Mouse (Mus musculus) liver, postnatal 0 days (tissue): ENCODE results near the gene Acpp. TPM values are rescaled to one million over a fixed set of nuclear protein-coding genes. Genes with fewer than 3 reads are reported as not detected.

Experiments
- ATAC-seq: fragments of 200-750 bp; cut with Nextera tagmentation; 2 replicates; pipeline ENCODE4 v1.8.0; 2017; ENCODE audit warnings: mild to moderate bottlenecking, moderate library complexity
- DNase-seq: peaks from one replicate; pipeline ENCODE4 v3.0.0-alpha.2; 2016
- H3K27ac ChIP-seq: fragments of 300-500 bp; sonication (generic); 2 replicates; pipeline ENCODE4 v1.5.1; 2014; ENCODE audit warnings: antibody characterized with exemption, moderate library complexity, mild to moderate bottlenecking, low read depth
- H3K27me3 ChIP-seq: fragments of 300-500 bp; sonication (generic); 2 replicates; pipeline ENCODE4 v1.6.1; 2014; ENCODE audit warnings: low read length, control low read depth, mixed read lengths; ENCODE audit not compliant: insufficient read depth
- H3K36me3 ChIP-seq: fragments of 300-500 bp; sonication (generic); replicated peaks from 2 replicates; pipeline ENCODE4 v1.6.1; 2014; ENCODE audit warnings: mild to moderate bottlenecking, control low read depth, low read length, moderate library complexity, mixed read lengths; ENCODE audit not compliant: insufficient read depth
- H3K4me1 ChIP-seq: fragments of 300-500 bp; sonication (generic); 2 replicates; pipeline ENCODE4 v1.6.1; 2014; ENCODE audit warnings: antibody characterized with exemption, mild to moderate bottlenecking, control low read depth; ENCODE audit not compliant: insufficient read depth
- H3K4me2 ChIP-seq: fragments of 300-500 bp; sonication (generic); 2 replicates; pipeline ENCODE4 v1.6.1; 2014; ENCODE audit warnings: low read depth, mild to moderate bottlenecking, low read length, moderate library complexity, mixed read lengths
- H3K4me3 ChIP-seq: fragments of 300-500 bp; sonication (generic); 2 replicates; pipeline ENCODE4 v1.5.1; 2014; ENCODE audit warnings: low read depth, low read length
- H3K9ac ChIP-seq: fragments of 300-500 bp; sonication (generic); replicated peaks from 2 replicates; pipeline ENCODE4 v1.6.1; 2014; ENCODE audit warnings: mild to moderate bottlenecking, moderate library complexity
- H3K9me3 ChIP-seq: fragments of 300-500 bp; sonication (generic); 2 replicates; pipeline ENCODE4 v1.6.1; 2016; ENCODE audit warnings: mild to moderate bottlenecking, control low read depth, low read length, mixed read lengths
- CTCF ChIP-seq: sonication (generic); IDR thresholded peaks from 2 replicates; pipeline ENCODE4 v1.5.1; 2016; ENCODE audit warnings: antibody characterized with exemption, low read depth
- EP300 ChIP-seq: IDR thresholded peaks from 2 replicates; pipeline ENCODE4 v1.6.1; 2016; ENCODE audit warnings: antibody characterized with exemption, low read depth, mild to moderate bottlenecking
- WGBS: fragments of 180-500 bp; shearing (Covaris S2); extraction: QIAGEN DNeasy Blood & Tissue Kit; methylation state at CpG from one replicate; pipeline ENCODE4 v1.1.7; 2014; ENCODE audit not compliant: insufficient replicate concordance; 5-methylcytosine and 5-hydroxymethylcytosine counted together
- polyA plus RNA-seq: library from polyadenylated mRNA; unstranded; fragments of >200 nt; fragmentation: Nextera tagmentation; extraction: Ambion mirVana; gene quantifications from 2 replicates; pipeline ENCODE4 v1.2.1, GENCODE M21; 2015

Acpp gene
- polyA plus RNA-seq, 1 experiment from 2014 or later: 0.79 TPM

DNA sequence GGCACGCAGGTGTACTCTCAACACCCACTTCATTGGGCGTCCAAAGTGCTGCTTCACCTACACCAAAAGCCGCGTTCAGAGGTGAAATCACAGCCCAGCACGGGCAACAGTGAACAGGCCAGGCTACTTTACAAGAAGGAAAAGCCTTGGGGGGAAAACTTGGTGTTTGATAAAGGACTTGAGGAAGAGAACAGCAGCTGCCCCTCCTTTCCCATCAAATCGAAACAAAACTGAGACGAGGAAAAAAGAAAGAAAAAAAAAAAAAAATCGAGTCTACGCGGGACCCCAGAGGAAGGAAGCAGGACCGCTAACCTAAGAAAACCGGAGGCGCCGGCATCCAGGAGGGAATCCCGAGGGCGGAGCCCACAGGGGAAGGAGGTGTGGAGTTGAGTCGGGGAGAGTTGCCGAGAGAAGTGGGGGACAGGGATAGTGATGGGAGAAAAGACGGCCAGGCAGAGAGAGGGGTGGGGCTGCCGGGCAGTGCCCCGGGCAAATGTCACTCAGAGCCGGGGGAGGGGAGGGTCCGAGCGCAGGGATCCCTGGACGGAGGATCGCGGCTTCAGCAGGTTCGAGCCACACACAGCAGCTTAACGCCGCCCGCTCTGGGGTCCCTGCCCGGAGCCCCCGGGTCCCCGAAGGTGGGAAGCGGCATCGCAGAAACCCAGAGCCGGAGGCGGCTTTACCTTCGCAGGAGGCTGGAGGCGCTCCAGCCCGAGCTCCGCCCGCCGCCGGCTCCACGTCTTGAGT lies 75.4 kb downstream of the Acpp start:
- Histone ChIP-seq H3K4me1 (peaks cover 20% of the 10 kb centered on the region), H3K4me2 (peak overlapping the region; percentile 89), H3K9ac (peak overlapping the region; percentile 96), H3K9me3 (no peaks in the 10 kb centered on the region), H3K4me3 (peak overlapping the region; percentile 99), H3K27me3 (no peaks in the 10 kb centered on the region), H3K27ac (peak overlapping the region; percentile 90), H3K36me3 (no peaks in the 10 kb centered on the region)
- TF ChIP-seq EP300: no peak
- WGBS: under 1% methylated on average over 44 of the region's 46 CpGs
- DNase-seq (peak; percentile 67), ATAC-seq (peak; percentile 44)

DNA sequence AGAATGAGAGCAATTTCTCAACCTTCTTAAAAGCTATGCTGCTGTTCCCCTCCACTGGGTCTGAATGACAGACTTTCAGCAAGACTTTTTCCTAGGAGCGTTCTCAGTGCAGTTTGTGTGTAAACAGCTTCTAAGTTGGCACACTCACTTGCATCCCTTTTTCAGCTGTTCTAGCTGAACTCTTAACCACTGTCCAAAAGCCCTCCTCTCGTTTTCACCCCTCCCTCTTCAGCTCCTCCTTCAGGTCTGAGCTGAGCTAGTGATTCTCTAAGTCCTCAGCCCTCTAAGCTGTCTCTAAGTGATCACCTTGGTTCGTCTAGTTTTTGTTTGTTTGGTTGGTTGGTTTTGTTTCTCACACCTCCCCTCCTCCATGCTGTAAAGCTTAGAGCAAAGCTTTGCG lies 77.2 kb downstream of the Acpp start:
- Histone ChIP-seq H3K27ac (no peak overlapping the region), H3K9ac (peak overlapping the region; percentile 12; the same call in 1 of the 2 replicates), H3K4me1 (peaks cover 28% of the 10 kb centered on the region), H3K9me3 (no peaks in the 10 kb centered on the region), H3K4me2 (no peak overlapping the region), H3K36me3 (no peaks in the 10 kb centered on the region), H3K4me3 (no peak overlapping the region), H3K27me3 (no peaks in the 10 kb centered on the region)
- no peak for DNase-seq
- WGBS: 50% methylated on average over 4 of the region's 4 CpGs
- no peak for ATAC-seq
- TF ChIP-seq CTCF (no peak), EP300 (no peak)

DNA sequence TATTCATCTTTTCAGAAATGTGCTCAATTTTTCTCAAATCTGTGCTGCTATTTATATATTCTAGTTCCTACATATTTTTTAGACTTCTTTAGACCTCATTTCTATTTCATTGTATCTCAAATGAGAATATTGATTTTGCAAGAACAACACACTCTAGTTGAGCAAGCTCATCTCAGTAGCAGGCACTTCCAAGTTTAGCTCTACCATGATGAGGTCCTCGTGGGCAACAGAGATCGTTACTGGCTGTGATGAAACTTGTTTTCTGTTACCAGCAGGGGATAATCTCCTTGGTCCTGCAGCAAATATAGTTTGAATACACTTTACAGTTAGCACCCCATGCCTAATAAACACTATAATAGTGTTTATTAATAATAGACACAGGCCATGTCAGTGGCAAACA lies 81.5 kb downstream of the Acpp start:
- no peak overlapping the region for H3K9ac ChIP-seq
- no peaks in the 10 kb centered on the region for H3K9me3 ChIP-seq
- H3K36me3 ChIP-seq: no peaks in the 10 kb centered on the region; the same call in 1 of the 2 replicates
- no peak for DNase-seq
- H3K4me3 ChIP-seq: no peak overlapping the region
- H3K4me1 ChIP-seq: peaks cover 24% of the 10 kb centered on the region
- peak; percentile 80 for ATAC-seq
- no peak overlapping the region for H3K4me2 ChIP-seq
- 32% methylated on average over 2 of the region's 2 CpGs for WGBS
- H3K27ac ChIP-seq: peak overlapping the region; percentile 44; the same call in 1 of the 2 replicates
- no peak for TF ChIP-seq CTCF
- TF ChIP-seq EP300: no peak
- no peaks in the 10 kb centered on the region for H3K27me3 ChIP-seq

DNA sequence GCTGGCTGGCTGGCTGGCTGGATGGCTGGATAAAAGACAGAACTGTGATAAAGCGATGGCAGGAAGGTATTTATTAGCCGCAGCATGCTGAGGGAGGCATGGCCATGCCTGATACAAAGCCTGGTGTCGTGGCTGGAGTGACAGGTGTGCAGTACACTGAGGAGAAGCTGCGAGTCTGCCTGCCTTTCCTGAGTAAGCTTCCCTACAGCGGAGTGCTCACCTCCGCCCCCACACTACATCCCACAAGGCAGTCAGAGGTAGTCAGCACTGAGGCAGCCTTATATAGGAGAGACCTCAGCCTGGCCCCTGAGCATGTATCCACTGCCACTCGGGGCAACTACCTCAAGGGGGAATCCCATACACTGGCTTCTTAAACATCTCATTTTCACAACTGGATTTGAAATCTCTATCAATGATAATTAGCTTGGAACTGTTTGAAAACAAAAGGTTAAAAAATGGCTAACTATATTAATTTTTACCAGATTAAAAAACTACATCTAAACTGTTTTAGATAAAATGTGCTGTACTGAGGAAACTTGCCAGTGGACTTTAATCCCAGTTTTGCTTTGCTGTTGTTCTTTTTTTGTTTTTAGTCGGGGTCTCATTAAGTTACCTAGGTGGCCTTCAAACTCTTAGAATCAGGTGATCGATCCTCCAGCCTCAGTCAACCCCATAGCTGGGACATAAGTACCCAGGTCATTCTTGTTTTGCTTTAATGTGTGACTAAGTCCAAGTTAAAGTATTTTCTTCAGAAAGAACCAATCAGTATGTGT lies 83.0 kb downstream of the Acpp start:
- no peaks in the 10 kb centered on the region for H3K27me3 ChIP-seq
- no peak overlapping the region for H3K9ac ChIP-seq
- no peak for TF ChIP-seq EP300
- TF ChIP-seq CTCF: no peak
- H3K27ac ChIP-seq: no peak overlapping the region
- no peaks in the 10 kb centered on the region; the same call in 1 of the 2 replicates for H3K36me3 ChIP-seq
- 69% methylated on average over 9 of the region's 9 CpGs for WGBS
- peaks cover 15% of the 10 kb centered on the region for H3K4me1 ChIP-seq
- ATAC-seq (no peak), DNase-seq (no peak)
- H3K9me3 ChIP-seq: no peaks in the 10 kb centered on the region
- H3K4me2 ChIP-seq: no peak overlapping the region
- no peak overlapping the region for H3K4me3 ChIP-seq

DNA sequence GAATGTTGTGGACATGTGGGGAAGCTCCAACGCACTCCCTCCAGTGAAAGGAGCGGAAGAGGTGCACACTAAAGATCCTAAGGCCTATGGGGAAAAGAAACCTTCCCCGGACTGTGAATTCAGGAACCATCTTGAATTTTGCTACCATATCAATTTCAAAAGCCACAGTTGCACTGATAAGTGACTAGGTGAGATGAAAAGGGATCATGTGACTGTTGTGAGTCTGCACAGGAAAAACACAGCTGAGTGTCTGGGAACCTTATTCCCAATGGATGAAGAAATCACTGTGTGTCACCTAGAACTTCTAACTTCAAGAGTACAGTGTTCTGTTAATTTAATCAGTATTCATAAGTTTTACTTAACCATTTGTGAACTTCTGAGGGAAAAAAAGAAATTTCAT lies 84.9 kb downstream of the Acpp start:
- Histone ChIP-seq H3K4me1 (peaks cover 14% of the 10 kb centered on the region), H3K27ac (no peak overlapping the region), H3K9me3 (no peaks in the 10 kb centered on the region), H3K4me3 (no peak overlapping the region), H3K4me2 (no peak overlapping the region), H3K36me3 (no peaks in the 10 kb centered on the region; the same call in 1 of the 2 replicates), H3K27me3 (no peaks in the 10 kb centered on the region), H3K9ac (no peak overlapping the region)
- ATAC-seq (no peak), DNase-seq (no peak)
- TF ChIP-seq CTCF (no peak), EP300 (no peak)
- WGBS: 90% methylated on average over 3 of the region's 3 CpGs

DNA sequence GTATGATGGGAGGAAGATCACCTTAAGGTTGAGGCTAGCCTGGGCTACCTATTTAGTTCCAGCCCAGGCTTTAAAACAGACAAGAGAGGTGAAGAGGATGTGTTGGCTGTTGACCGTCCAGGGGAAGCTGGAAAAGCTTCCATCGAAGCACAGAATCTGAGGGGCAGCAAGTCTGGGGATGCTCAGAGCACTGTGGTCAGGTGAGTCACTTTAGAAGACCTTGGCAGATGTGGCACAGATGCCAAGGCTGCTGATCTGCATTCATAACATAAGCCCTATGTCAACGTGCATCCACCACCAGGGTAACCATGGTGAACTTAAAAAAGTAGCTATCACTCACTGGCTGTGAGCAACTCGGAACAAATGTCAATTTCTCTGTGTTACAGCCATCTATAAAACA lies 85.9 kb downstream of the Acpp start:
- 82% methylated on average over 4 of the region's 4 CpGs for WGBS
- Histone ChIP-seq H3K9ac (no peak overlapping the region), H3K4me2 (no peak overlapping the region), H3K4me1 (peaks cover 10% of the 10 kb centered on the region), H3K27ac (no peak overlapping the region), H3K9me3 (no peaks in the 10 kb centered on the region), H3K4me3 (no peak overlapping the region), H3K36me3 (no peaks in the 10 kb centered on the region; the same call in 1 of the 2 replicates), H3K27me3 (no peaks in the 10 kb centered on the region)
- TF ChIP-seq EP300 (no peak), CTCF (no peak)
- DNase-seq (no peak), ATAC-seq (no peak)
